Mouse (Mus musculus) ES-Bruce4 (cell line): Measurements from ENCODE around the gene Ephb1.

Experiments
- CTCF ChIP-seq: IDR thresholded peaks from one replicate; pipeline ENCODE4 v1.8.1; 2011; ENCODE audit warnings: low read depth, low read length
- EP300 ChIP-seq: IDR thresholded peaks from 2 replicates; pipeline ENCODE4 v1.6.1; 2011; ENCODE audit warnings: low read depth, low read length; ENCODE audit not compliant: insufficient read depth
- POLR2A ChIP-seq: IDR thresholded peaks from one replicate; pipeline ENCODE4 v1.8.1; 2011; ENCODE audit warnings: low read length; ENCODE audit not compliant: insufficient read depth

- TF ChIP-seq POLR2A (no peak), CTCF (no peak), EP300 (no peak)
Observed at GRCm38 (mm10) chr9:102006539-102006938, 348.0 kb downstream of the Ephb1 start.
